Mouse (Mus musculus): ENCODE measurements around the gene Hpgd. TPM values are rescaled to one million over a fixed set of nuclear protein-coding genes. Genes with fewer than 3 reads are reported as not detected.
"Not testable (repeated sequence)": the region's sequence is repeated elsewhere in the genome, so short reads cannot be mapped to it uniquely, and the experiment has no call there.

Hpgd gene
- total RNA-seq (2021), result 1 to 10 TPM; 1.7 to 2.4 TPM
- long read RNA-seq, experiment 1, partial matches to known transcripts, result 0 of 1 reads
- long read RNA-seq, experiment 1, other reads (novel, unspliced or antisense), result 0 of 1 reads
- long read RNA-seq, experiment 2, partial matches to known transcripts, result 0 of 4 reads
- long read RNA-seq, experiment 2, other reads (novel, unspliced or antisense), result 0 of 4 reads

DNA sequence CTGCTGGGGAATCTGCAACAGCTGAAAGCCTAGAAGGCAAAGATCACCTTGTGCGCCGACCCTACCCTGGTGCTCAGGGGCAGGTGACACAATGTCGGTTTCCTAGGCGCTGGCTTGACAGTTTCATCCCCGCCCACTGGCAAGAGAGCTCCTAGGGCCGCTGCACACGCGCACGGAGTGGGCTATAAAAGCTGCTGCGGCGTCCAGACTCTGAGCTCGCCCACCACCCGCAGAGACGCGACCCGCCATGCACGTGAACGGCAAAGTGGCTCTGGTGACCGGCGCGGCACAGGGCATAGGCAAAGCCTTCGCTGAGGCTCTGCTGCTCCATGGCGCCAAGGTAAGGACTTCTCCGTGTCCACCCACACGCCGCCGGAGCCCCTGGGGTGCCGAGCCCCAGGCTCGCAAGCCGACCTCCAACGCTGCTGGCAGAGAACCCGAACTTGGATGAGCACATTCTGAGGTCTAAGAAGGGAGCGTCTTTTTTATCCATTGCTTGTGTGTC, at the start of gene Hpgd:
Gene Hpgd, plus strand, starts transcription at position 213 of the 505 bp plus-strand sequence.
- DNase-seq, result peak; percentile 33

DNA sequence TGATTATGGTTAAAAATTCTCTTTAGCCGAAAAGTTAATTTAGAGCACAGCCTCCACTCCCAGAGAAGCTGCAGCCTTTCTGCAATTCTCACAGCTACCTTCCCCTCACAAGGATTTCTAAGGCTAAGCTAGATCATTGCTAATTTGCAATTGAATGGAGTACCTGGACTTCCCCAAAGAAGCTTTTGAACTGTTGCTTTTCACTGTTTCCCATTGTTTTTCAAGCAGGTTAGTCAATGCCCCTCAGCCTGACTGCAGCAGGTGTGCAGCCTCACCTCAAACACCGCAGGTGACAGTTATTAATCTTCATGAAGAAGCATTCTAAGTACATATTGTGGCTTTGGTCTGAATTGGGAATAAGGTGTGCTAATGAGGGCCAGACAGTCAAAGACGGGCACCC, 42.7 kb upstream of the Hpgd start:
- not testable (repeated sequence) for DNase-seq

DNA sequence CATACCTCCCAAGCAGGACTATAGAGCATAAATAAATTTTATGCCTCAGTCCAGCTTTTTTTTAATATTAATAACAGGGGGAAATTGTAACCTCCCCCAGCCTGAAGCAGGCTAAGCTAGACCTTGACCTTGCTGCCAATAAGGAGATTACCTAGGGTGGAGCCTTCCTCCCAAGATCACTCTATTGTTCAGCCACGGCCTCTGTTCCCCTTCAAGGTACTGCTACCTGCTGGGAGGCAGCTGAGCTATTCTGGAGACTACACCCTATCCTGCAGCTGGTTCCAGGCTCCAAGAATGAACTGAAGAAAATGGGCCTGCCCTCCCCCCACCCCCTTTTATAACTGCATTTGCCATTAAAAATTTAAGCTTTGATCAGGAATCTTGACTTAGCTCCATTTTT, 42.1 kb upstream of the Hpgd start:
- DNase-seq, result no peak

DNA sequence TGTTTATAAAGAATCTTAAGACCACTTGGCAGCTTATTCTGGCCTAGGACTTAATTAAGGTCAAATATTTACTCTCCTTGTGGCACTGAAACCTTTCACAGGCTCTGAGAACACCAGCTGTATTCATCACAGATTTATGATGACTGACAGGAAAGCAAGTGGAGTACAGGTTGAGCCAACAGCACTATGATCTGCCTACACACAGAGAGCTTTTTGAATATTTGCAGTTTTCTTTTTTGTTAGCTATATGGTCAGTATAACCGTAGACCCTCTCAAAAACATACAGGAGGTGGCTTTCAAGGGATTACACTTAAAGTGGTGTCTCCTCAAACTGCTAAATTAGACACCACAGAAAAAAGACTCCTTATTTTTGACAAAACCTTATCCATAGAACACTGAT, 33.2 kb upstream of the Hpgd start:
- DNase-seq, result no peak

DNA sequence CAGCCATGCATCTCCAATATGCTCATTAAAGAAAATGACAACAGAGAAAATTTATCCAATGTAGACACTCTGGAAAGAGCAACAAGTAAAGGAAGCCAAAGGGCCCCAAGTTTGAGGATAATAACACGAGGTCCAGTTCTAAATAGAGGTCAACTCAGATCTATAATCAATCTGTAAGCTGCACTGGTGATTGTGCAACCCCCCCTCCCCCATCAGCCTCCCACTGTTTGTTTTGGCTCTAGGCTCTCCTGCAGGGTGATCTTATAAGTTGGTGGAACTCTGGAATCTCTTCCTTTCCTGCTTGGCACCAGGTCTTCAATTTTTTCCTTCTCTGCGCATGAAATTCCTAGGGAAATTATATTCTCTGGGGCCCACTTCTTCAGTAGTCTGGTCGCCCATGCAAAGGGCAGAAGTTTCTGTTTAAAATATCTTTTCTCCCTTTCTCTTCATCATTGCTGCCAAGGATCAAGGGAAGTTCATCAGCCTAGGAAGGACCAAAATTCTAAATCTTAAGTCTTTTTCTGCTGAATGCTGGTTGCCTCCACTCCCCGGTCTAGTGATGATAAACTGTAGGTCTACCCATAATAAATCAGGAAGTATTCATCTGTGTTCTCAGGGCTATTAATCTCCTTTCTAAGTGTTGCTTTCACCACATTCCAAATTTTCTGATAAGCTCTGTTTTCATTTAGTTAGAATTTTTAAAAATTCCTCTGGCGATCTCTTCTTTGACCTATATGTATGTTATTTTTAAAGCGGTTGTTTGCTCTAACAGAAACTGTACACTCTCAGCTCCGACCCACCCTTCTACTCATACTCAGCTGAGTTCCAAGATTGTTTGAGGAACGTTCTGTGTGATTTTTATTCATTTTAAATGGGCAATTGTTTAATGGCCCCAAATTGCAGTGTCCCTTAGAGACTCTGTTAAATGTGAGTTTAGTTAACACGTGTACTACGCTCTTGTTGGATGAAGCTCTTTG, 24.4 kb upstream of the Hpgd start:
- DNase-seq, result no peak

DNA sequence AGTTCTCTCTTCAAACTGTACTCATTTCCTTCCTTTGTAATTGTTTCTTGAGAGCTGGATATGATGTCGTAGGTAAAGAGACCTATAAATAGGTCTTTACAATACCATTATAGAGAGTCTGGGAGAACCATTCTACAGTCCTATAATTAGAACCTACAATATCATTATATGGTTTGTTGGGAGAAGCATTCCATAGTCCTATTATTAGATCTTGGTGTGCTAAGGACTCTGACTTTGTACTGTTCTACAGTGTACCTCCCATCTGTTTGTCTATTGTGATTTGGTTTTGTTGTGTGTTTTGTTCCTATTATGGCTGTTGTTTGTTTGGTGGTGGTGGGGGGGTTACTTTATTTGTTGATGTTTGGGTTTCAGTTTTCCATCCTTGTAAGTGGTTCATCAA, 21.5 kb upstream of the Hpgd start:
- DNase-seq, result no peak

DNA sequence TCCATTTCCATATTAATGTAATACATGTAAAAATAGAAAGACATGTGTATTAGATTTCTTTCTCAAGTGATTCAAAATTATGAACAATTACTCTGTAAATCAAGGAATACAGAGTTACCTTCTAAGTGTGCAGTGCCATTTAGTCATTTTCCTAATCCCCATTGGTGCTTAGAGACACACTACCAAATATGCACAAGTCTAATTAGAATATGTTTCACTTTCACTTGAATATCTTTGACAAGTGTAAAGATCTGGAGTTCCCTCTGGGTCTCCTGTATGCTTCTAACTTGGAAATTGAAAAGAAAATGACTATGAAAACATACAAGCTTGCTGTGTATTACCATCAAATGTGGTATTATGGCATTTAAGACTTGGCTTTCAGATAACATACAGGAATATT, 19.1 kb upstream of the Hpgd start:
- DNase-seq, result no peak

DNA sequence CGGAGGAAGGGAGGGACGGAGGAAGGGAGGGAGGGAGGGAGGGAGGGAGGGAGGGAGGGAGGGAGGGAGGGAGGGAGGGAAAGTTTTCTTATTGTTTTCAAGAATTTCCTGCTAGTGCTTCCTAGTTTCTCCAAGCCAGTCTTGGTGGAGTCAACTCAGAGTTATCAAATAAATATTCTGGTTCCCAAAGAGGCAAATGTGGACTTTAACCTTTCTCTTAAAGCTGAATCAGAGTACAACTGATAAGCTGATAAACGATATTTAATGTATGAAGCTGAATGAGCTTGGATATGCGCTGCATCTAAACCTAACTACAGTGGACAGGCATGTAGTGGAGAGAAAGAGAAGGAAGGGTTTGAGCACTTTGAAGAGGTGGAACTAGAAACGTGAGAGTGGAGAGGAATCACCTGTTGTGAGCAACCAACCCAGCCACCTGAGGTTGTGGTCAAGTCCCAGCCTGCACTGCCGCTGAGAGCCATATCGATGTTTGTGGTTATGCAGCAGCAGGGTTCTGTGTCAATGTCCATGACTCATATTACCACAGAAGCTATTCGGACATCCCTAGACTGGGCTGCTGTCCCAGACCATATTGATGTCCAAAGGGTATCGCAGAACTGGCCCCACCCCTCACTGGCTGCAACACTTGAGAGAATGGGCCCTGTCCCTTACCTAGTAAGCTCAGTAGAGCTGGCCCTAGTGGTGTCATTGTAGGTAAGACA, 16.4 kb upstream of the Hpgd start:
- DNase-seq, result peak; percentile 19

DNA sequence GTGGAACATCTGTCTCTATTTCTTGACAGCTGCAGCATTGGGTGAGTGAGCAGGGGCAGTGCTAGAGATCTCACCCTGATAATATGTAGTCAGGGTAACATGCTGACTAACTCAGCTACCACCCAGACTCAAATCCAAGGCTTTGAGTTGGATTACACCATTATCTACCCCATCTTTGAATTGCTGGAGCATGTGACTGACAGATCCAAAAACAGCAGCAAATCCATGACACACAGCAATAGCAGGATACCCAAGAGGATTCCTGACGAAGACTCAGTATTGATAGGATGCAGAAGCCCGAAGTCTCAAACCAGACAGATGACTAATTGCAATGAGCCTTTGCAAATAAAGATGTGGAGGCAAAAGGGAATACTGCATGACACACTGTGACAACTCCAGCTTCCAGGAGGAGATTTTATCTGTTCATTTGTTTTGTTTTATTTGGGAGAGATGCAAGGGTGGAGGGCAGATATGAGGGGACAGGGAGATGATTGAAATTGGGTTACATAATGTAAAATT, 15.8 kb upstream of the Hpgd start:
- DNase-seq, result no peak

DNA sequence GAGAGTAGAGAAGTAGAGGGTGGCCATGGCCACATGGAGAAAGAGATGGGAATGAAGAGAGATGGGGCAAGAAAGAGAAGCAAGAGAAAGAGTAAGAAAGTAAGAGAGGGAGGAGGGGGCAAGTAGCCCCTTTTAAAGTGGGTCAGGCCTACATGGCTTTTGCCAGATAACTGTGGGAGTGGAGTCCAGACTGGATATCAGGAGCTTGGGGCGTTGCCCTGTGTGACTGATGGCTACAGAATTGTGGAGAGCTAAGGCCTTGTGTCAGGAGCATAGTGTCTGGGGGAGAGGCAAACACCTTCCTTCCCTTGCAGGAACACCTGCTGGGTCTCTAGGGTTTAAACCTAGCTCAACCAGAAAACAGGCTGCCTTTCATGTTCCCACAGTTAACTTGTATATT, 10.4 kb upstream of the Hpgd start:
- no peak for DNase-seq

DNA sequence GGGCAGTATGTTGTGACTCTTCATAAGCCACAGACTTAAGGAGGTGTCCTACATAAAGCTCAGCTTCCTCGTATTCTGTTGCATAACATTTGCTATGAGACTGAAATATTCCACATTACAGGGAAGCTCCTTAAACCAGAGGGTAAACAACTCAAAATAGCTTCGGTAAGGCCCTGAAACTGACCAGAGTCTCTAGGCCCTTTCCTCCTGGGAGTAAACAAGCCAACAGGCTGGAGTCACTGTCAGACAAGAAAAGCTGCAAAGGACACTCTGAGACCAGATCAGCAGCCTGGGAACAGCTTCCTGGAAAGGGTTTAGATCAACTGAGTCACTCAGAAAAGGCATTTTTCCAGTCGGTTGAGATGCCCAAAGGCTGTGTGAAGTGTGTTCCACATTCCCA, 9.4 kb upstream of the Hpgd start:
- DNase-seq, result no peak

DNA sequence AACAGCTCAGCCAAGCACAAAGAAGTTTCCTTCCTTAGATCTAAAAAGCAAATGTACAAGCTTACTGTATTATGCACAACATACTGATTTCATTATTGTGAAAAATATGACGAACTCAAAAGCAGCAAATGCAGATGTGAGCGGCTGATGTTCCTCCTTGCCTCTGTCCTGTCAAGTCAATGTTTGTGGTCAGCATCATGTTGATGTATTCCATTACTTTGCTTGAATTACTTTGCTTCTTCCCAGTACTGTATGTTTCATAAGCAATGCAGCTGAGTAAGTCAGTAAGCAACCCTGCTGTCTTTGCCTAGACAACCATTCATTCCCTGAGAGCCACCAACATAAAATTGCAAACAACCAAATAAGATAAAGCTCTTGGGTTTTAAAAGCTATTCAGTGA, 7.7 kb upstream of the Hpgd start:
- no peak for DNase-seq

DNA sequence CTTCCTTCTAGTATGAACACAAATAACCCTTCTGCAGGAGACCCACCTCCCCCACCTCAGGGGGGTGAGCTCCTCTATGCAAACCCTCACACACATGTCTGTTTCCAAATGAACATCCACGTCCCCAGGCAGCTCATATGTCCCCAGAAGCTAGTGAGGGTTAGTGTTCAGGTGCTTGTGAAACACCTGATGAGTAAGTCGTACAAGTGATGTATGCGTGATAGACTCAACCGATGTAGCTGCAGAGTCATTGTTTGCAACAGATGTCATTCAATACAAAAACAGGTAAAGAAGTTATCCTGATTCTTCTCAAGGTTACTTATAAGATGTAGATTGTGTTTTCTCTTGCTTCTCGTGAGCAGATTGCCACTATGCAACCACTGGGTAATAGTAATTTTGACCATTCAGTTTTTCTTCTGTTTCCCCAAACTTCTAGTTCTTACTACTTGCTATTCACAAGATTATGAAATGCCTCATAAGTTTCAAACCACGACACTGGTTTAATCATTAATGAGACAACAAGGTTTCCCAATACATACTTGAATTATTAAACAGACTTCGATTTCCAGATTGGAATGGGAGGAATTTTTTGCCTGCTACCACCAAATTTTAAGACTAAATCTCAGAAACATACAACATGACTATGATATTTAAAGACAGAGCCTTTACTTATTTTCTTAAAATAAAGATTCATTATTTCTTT, 6.9 kb upstream of the Hpgd start:
- no peak for DNase-seq

DNA sequence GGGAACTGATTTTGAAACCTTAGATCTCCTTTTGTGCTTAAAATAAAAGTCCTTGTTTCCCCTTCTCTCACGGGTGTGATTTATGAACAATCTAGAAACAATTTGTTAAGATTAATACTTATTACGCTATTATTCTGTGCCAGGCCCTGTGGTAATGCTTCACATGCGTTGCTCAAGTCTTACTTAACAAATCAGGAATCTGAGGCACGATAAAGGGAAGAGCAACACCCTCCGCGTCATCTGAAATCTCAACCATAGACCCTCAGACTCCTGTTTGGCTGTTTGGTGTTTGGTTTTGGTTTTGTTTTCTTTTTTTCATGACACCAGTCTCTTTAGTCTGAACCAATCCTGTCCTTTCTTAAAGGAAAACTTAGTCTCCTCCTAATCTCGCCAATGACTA, 2.1 kb upstream of the Hpgd start:
- DNase-seq, result no peak

DNA sequence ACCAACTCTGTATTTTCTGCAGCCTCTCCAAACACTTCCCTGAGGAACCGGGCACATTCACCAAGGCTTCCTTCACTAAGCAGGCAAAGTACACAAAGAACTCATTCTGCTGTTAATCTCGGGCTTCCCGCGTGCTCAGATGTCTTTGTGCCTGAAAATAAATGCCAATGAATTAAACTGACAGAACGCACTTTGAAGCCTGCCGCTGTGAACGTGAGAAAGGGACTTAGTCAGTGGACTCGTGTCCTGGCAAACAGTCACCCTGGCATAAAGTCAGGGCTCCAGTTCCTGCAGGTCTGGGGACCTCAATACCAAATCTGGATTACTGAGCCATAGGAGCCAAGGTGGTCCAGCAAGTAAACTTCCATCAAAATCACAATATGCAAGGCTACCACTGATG, 905 bp upstream of the Hpgd start:
- no peak for DNase-seq

DNA sequence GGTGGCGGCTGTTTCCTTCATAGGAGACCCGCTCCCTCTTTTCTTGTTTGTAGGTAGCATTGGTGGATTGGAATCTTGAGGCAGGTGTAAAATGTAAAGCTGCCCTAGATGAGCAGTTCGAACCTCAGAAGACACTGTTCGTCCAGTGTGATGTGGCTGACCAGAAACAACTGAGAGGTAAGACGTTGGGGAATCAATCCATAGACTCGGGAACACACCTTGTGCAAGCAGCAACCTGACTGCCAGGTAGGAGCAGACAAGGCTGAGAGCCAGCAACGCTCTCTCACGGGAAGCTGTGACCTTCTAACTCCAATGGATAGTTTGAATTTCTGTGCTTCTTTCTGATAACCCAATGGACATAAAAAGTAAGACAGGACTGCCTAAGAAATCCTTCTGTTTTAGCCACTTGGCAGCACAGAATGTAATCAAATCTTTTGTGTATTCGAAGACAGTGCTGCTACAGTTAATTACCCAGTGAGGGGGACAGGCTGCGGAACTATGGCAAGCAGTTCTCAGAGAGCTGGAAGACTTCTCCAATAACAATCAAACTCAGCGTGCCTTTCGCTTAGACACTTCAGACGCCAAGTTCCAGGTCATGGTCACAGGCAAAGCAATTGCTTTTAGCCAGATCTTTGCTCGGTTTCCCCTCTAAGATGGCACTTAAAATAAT, 636 bp downstream of the Hpgd start:
- no peak for DNase-seq

DNA sequence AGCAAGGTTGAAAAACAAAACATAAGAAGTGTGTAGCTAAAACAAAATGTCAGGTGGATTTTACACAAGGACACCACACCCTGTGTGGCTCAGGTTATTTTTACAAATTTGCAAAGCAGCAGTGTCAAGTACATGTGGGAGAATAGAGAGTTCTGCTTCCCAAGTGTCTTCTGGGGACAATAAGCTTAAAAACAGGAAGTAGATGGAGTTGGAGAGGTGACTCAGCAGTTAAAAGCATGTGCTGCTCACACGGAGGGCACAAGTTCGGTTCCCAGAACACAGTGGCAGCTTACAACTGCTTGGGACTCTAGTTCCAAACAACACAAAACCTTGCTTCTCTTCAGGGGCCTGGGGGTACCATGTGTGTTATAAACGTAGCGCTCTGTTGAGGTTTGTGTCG, 5.0 kb downstream of the Hpgd start:
- no peak for DNase-seq

DNA sequence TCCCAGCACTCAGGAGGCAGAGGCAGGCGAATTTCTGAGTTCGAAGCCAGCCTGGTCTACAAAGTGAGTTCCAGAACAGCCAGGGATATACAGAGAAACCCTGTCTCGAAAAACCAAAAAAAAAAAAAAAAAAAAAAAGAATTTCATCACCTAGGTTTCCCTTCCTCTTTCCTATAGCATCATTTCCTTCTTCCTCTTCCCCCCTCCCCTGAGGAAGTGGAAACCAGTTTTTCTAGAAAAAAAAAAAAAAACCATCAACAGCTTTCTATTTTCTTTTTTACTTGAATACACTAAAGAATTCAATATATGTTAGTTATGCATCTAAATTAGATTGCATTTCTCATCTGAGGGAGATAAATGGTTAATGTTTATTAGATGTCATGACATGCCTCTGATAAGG, 6.9 kb downstream of the Hpgd start:
- not testable (repeated sequence) for DNase-seq

DNA sequence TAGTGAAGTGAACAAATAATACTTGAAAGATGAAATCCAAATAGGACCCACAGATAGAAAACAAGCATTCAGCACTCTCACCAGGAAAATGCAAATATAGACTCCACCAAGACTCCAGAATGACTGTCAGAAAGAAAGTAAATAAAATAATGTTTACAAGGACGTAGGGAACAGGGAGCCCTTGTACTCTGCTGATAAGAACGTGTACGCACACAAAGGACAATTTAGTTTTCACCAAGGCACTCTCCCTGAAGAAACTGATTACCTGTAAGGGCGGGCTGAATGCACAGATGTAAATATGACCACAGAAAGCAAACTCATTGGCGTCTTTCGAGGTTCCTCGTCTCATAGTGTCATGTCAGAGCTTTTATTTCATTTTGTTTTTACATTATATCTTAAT, 10.2 kb downstream of the Hpgd start:
- DNase-seq, result no peak

DNA sequence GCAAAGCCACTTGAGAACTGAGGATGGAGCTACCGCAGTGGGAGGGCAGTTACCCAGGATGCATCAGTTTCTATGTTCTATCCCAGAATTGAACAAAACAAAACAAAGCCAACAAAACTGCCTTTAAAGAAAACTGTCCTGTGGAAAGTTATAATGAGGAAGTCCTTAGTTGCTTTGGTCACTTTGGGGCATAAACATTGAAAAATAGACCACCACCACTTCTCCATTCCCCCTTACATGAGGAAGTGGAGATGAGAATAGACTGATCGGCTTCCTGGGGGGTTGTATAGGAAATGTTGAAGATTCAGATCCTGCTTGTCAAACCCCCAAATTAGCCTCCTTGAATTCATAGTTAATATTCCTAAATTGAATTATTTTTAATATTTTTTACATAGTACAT, 19.2 kb downstream of the Hpgd start:
- DNase-seq, result no peak

DNA sequence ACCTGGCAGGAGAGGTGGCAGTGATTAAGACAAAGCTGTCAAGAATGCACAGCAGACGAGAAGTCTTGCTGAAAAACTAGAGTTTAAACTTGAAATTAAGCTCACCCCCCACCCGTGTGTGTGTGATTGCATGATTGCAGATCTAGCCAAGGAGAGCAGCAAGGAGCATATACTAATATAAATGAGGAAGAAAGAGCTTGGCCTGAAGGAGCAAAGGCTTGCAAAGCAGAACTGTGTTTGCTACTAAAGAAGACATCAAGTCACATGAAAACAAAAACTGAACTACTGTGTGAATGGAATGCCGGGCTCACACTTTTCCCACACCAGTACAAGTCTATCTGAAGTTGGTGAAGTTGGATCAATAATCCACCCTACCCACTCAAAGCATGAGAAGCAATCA, 20.8 kb downstream of the Hpgd start:
- DNase-seq, result no peak

DNA sequence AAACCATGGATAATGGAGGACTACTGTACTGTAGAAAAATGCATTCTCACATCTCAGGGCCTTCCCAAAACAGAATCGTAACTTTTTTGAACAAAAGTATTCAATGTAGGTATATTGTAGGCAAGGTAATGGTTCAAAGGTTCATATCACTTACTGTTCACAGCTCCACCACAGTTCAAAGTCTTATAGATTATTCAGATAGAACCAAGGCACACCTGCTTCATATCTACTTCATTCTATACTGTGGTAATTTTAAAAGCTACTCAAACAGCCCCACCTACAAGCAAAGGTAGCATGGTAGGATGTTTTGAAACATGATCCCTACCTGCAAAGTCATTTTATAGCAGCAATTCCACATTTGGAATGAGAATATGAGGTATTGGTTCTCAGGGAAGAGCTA, 28.9 kb downstream of the Hpgd start:
- no peak for DNase-seq
